Mouse (Mus musculus): ENCODE data around the gene Armt1. TPM values are rescaled to one million over a fixed set of nuclear protein-coding genes. Genes with fewer than 3 reads are reported as not detected.

Armt1 gene
- polyA plus RNA-seq, 1 experiment from 2014 or later: 22.1 TPM

- Histone ChIP-seq H3K4me1 (no peaks in the 10 kb centered on the region), H3K27ac (no peak overlapping the region), H3K9ac (no peak overlapping the region), H3K27me3 (no peaks in the 10 kb centered on the region), H3K36me3 (peaks cover 42% of the 10 kb centered on the region), H3K4me2 (no peak overlapping the region), H3K4me3 (no peak overlapping the region), H3K9me3 (no peaks in the 10 kb centered on the region)
- WGBS: 78% methylated on average over 4 of the region's 4 CpGs
- no peak for ATAC-seq (ENCODE audit: insufficient number of reproducible peaks, insufficient read depth, low FRiP score, low TSS enrichment, low read depth)
Observed at GRCm38 (mm10) chr10:4456409-4456808, 24.1 kb downstream of the Armt1 start.

- no peak overlapping the region for H3K4me2 ChIP-seq
- peaks cover 12% of the 10 kb centered on the region for H3K36me3 ChIP-seq
- H3K4me3 ChIP-seq: no peak overlapping the region
- no peak for ATAC-seq (ENCODE audit: insufficient number of reproducible peaks, insufficient read depth, low FRiP score, low TSS enrichment, low read depth)
- no peaks in the 10 kb centered on the region for H3K4me1 ChIP-seq
- H3K9me3 ChIP-seq: no peaks in the 10 kb centered on the region
- 90% methylated on average over 2 of the region's 2 CpGs for WGBS
- no peak overlapping the region for H3K27ac ChIP-seq
- no peak overlapping the region for H3K9ac ChIP-seq
- H3K27me3 ChIP-seq: no peaks in the 10 kb centered on the region
Observed at GRCm38 (mm10) chr10:4460201-4460600, 27.9 kb downstream of the Armt1 start.

- 68% methylated on average over 7 of the region's 7 CpGs for WGBS
- H3K4me1 ChIP-seq: no peaks in the 10 kb centered on the region
- no peak for ATAC-seq (ENCODE audit: insufficient number of reproducible peaks, insufficient read depth, low FRiP score, low TSS enrichment, low read depth)
- no peak overlapping the region for H3K4me2 ChIP-seq
- no peaks in the 10 kb centered on the region for H3K9me3 ChIP-seq
- H3K4me3 ChIP-seq: no peak overlapping the region
- no peaks in the 10 kb centered on the region for H3K27me3 ChIP-seq
- no peak overlapping the region for H3K9ac ChIP-seq
- no peaks in the 10 kb centered on the region for H3K36me3 ChIP-seq
- H3K27ac ChIP-seq: no peak overlapping the region
Observed at GRCm38 (mm10) chr10:4465799-4466198, 33.5 kb downstream of the Armt1 start.

GRCm38 (mm10) chr10:4469406-4469805 lies 37.1 kb downstream of the Armt1 start:
- 69% methylated on average over 3 of the region's 3 CpGs for WGBS

GRCm38 (mm10) chr10:4473591-4473993 lies 41.3 kb downstream of the Armt1 start:
- Histone ChIP-seq H3K9me3 (no peaks in the 10 kb centered on the region), H3K9ac (no peak overlapping the region), H3K27me3 (no peaks in the 10 kb centered on the region), H3K36me3 (no peaks in the 10 kb centered on the region), H3K4me2 (no peak overlapping the region), H3K27ac (no peak overlapping the region), H3K4me1 (no peaks in the 10 kb centered on the region), H3K4me3 (no peak overlapping the region)
- 79% methylated on average over 11 of the region's 11 CpGs for WGBS
- no peak for ATAC-seq (ENCODE audit: insufficient number of reproducible peaks, insufficient read depth, low FRiP score, low TSS enrichment, low read depth)

More at GRCm38 (mm10) chr10:4469406-4469805, 37.1 kb downstream of the Armt1 start:
- H3K4me1 ChIP-seq: no peaks in the 10 kb centered on the region
- H3K27ac ChIP-seq: no peak overlapping the region
- ATAC-seq (ENCODE audit: insufficient number of reproducible peaks, insufficient read depth, low FRiP score, low TSS enrichment, low read depth): no peak
- no peak overlapping the region for H3K4me2 ChIP-seq
- H3K9ac ChIP-seq: no peak overlapping the region
- no peaks in the 10 kb centered on the region for H3K27me3 ChIP-seq
- H3K4me3 ChIP-seq: no peak overlapping the region
- H3K9me3 ChIP-seq: no peaks in the 10 kb centered on the region
- H3K36me3 ChIP-seq: no peaks in the 10 kb centered on the region

- no peaks in the 10 kb centered on the region for H3K36me3 ChIP-seq
- H3K27ac ChIP-seq: no peak overlapping the region
- H3K4me2 ChIP-seq: no peak overlapping the region
- no peak for ATAC-seq (ENCODE audit: insufficient number of reproducible peaks, insufficient read depth, low FRiP score, low TSS enrichment, low read depth)
- H3K9me3 ChIP-seq: no peaks in the 10 kb centered on the region
- 83% methylated on average over 3 of the region's 3 CpGs for whole genome bisulfite sequencing
- H3K27me3 ChIP-seq: no peaks in the 10 kb centered on the region
- no peak overlapping the region for H3K9ac ChIP-seq
- no peak overlapping the region for H3K4me3 ChIP-seq
- no peaks in the 10 kb centered on the region for H3K4me1 ChIP-seq
Observed at GRCm38 (mm10) chr10:4475431-4475830, 43.2 kb downstream of the Armt1 start.

- no peaks in the 10 kb centered on the region for H3K9me3 ChIP-seq
- H3K36me3 ChIP-seq: no peaks in the 10 kb centered on the region
- H3K9ac ChIP-seq: no peak overlapping the region
- H3K27me3 ChIP-seq: no peaks in the 10 kb centered on the region
- ATAC-seq (ENCODE audit: insufficient number of reproducible peaks, insufficient read depth, low FRiP score, low TSS enrichment, low read depth): no peak
- no peak overlapping the region for H3K4me2 ChIP-seq
- H3K4me1 ChIP-seq: no peaks in the 10 kb centered on the region
- 88% methylated on average over 5 of the region's 5 CpGs for WGBS
- no peak overlapping the region for H3K4me3 ChIP-seq
- H3K27ac ChIP-seq: no peak overlapping the region
Observed at GRCm38 (mm10) chr10:4476604-4477003, 44.3 kb downstream of the Armt1 start.

GRCm38 (mm10) chr10:4480929-4481328 lies 48.7 kb downstream of the Armt1 start:
- no peak overlapping the region for H3K27ac ChIP-seq
- no peak for ATAC-seq (ENCODE audit: insufficient number of reproducible peaks, insufficient read depth, low FRiP score, low TSS enrichment, low read depth)
- 70% methylated on average over 3 of the region's 3 CpGs for WGBS

GRCm38 (mm10) chr10:4481695-4482094 lies 49.4 kb downstream of the Armt1 start:
- Histone ChIP-seq H3K4me3 (no peak overlapping the region), H3K36me3 (no peaks in the 10 kb centered on the region), H3K4me1 (0 out of 2 replicates have a peak, but pooled peaks cover 5% of the 10 kb centered on the region), H3K4me2 (no peak overlapping the region), H3K9ac (no peak overlapping the region), H3K27me3 (no peaks in the 10 kb centered on the region; the same call in 1 of the 2 replicates), H3K27ac (no peak overlapping the region), H3K9me3 (no peaks in the 10 kb centered on the region)
- WGBS: 78% methylated on average over 8 of the region's 8 CpGs
- no peak for ATAC-seq (ENCODE audit: insufficient number of reproducible peaks, insufficient read depth, low FRiP score, low TSS enrichment, low read depth)

More at GRCm38 (mm10) chr10:4480929-4481328, 48.7 kb downstream of the Armt1 start:
- Histone ChIP-seq H3K4me3 (no peak overlapping the region), H3K4me2 (no peak overlapping the region), H3K36me3 (no peaks in the 10 kb centered on the region), H3K27me3 (no peaks in the 10 kb centered on the region; the same call in 1 of the 2 replicates), H3K4me1 (0 out of 2 replicates have a peak, but pooled peaks cover 5% of the 10 kb centered on the region), H3K9me3 (no peaks in the 10 kb centered on the region), H3K9ac (no peak overlapping the region)

- 0 out of 2 replicates have a peak within 1 kb of the TSS, but pooled peaks have one; percentile 1 for H3K4me2 ChIP-seq
- no peak within 1 kb of the TSS for H3K27ac ChIP-seq
- 0 out of 2 replicates have a peak, but pooled peaks cover 5% of the 10 kb centered on the region for H3K4me1 ChIP-seq
- H3K9me3 ChIP-seq: no peaks in the 10 kb centered on the region
- ATAC-seq (ENCODE audit: insufficient number of reproducible peaks, insufficient read depth, low FRiP score, low TSS enrichment, low read depth): no peak
- no peak within 1 kb of the TSS for H3K4me3 ChIP-seq
- no peak within 1 kb of the TSS for H3K9ac ChIP-seq
- H3K27me3 ChIP-seq: no peaks in the 10 kb centered on the region; the same call in 1 of the 2 replicates
- no peaks in the 10 kb centered on the region for H3K36me3 ChIP-seq
- WGBS: 34% methylated on average over 11 of the region's 11 CpGs
Observed at GRCm38 (mm10) chr10:4482355-4482754, 50.1 kb downstream of the Armt1 start, which contains the start of gene Ccdc170. Ccdc170 (plus strand) TSS chr10:4482502.

- Histone ChIP-seq H3K27ac (no peak overlapping the region), H3K9ac (no peak overlapping the region), H3K27me3 (no peaks in the 10 kb centered on the region; the same call in 1 of the 2 replicates), H3K4me1 (0 out of 2 replicates have a peak, but pooled peaks cover 5% of the 10 kb centered on the region), H3K4me2 (no peak overlapping the region), H3K36me3 (no peaks in the 10 kb centered on the region), H3K4me3 (no peak overlapping the region), H3K9me3 (no peaks in the 10 kb centered on the region)
- WGBS: 84% methylated on average over 1 of the region's 1 CpGs
- no peak for ATAC-seq (ENCODE audit: insufficient number of reproducible peaks, insufficient read depth, low FRiP score, low TSS enrichment, low read depth)
Observed at GRCm38 (mm10) chr10:4483848-4484247, 51.6 kb downstream of the Armt1 start.

GRCm38 (mm10) chr10:4484986-4485385 lies 52.7 kb downstream of the Armt1 start:
- Histone ChIP-seq H3K27me3 (no peaks in the 10 kb centered on the region; the same call in 1 of the 2 replicates), H3K9ac (no peak overlapping the region), H3K4me2 (no peak overlapping the region), H3K27ac (no peak overlapping the region), H3K36me3 (no peaks in the 10 kb centered on the region), H3K4me1 (0 out of 2 replicates have a peak, but pooled peaks cover 5% of the 10 kb centered on the region), H3K4me3 (no peak overlapping the region), H3K9me3 (no peaks in the 10 kb centered on the region)
- WGBS: 84% methylated on average over 9 of the region's 9 CpGs
- no peak for ATAC-seq (ENCODE audit: insufficient number of reproducible peaks, insufficient read depth, low FRiP score, low TSS enrichment, low read depth)

Data from embryonic facial prominence, embryonic 13.5 days (tissue).